Mouse (Mus musculus) kidney, embryonic 15.5 days (tissue): ENCODE results near the gene Ppm1l. TPM values are rescaled to one million over a fixed set of nuclear protein-coding genes. Genes with fewer than 3 reads are reported as not detected.

ENCODE experiments used
- ATAC-seq: fragments of 200-750 bp; cut with Nextera tagmentation; replicated peaks from 2 replicates; pipeline ENCODE4 v1.8.0; 2017; ENCODE audit warnings: moderate TSS enrichment; ENCODE audit not compliant: low FRiP score
- H3K27ac ChIP-seq: fragments of 300-500 bp; sonication (generic); 2 replicates; pipeline ENCODE4 v1.5.1; 2015; ENCODE audit warnings: mild to moderate bottlenecking, inconsistent platforms
- H3K27me3 ChIP-seq: fragments of 300-500 bp; sonication (generic); 2 replicates; pipeline ENCODE4 v1.6.1; 2015; ENCODE audit warnings: inconsistent platforms
- H3K36me3 ChIP-seq: fragments of 300-500 bp; sonication (generic); 2 replicates; pipeline ENCODE4 v1.6.1; 2015; ENCODE audit warnings: inconsistent platforms
- H3K4me1 ChIP-seq: fragments of 300-500 bp; sonication (generic); 2 replicates; pipeline ENCODE4 v1.6.1; 2015; ENCODE audit warnings: inconsistent platforms
- H3K4me2 ChIP-seq: fragments of 300-500 bp; sonication (generic); 2 replicates; pipeline ENCODE4 v1.6.1; 2015; ENCODE audit warnings: moderate library complexity, mild to moderate bottlenecking, inconsistent platforms
- H3K4me3 ChIP-seq: fragments of 300-500 bp; sonication (generic); replicated peaks from 2 replicates; pipeline ENCODE4 v1.5.1; 2015; ENCODE audit warnings: mild to moderate bottlenecking, inconsistent platforms
- H3K9ac ChIP-seq: fragments of 300-500 bp; sonication (generic); 2 replicates; pipeline ENCODE4 v1.6.1; 2015; ENCODE audit warnings: mild to moderate bottlenecking, inconsistent platforms
- H3K9me3 ChIP-seq: fragments of 300-500 bp; sonication (generic); replicated peaks from 2 replicates; pipeline ENCODE4 v1.6.1; 2016; ENCODE audit warnings: inconsistent platforms
- WGBS: fragments of 180-500 bp; shearing (Covaris S2); methylation state at CpG from one replicate; pipeline ENCODE4 v1.1.7; 2015; ENCODE audit warnings: mixed read lengths; 5-methylcytosine and 5-hydroxymethylcytosine counted together
- polyA plus RNA-seq: library from polyadenylated mRNA; unstranded; fragments of >200 nt; fragmentation: Nextera tagmentation; extraction: Ambion mirVana; gene quantifications from 2 replicates; pipeline ENCODE4 v1.2.1, GENCODE M21; 2015

Gene Ppm1l
- polyA plus RNA-seq, 1 experiment from 2014 or later = 6.2 TPM

DNA sequence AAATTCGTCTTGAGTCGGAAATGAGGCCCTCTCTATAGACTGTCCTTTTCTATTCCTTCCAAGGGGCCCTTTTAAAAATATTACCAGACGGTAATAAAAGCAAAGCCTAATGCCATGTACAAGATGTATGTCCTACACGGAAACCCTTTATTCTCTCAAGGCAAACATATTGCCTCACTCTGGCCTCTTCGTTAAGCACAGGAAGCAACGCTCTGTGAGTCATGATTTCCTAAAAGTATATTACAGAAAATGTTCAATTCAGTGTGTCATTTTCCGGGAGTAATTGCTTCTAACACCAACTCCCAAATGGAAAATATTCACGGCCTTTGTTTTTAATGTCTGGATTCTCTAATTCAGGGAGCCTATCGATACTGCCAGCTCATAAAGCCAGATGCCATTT lies 202.5 kb downstream of the Ppm1l start:
- Histone ChIP-seq H3K4me2 (no peak overlapping the region), H3K4me1 (peaks cover 23% of the 10 kb centered on the region), H3K9me3 (no peaks in the 10 kb centered on the region), H3K36me3 (no peaks in the 10 kb centered on the region), H3K27ac (no peak overlapping the region), H3K4me3 (no peak overlapping the region), H3K27me3 (no peaks in the 10 kb centered on the region), H3K9ac (no peak overlapping the region)
- ATAC-seq = no peak
- WGBS = 62% methylated on average over 9 of the region's 9 CpGs

DNA sequence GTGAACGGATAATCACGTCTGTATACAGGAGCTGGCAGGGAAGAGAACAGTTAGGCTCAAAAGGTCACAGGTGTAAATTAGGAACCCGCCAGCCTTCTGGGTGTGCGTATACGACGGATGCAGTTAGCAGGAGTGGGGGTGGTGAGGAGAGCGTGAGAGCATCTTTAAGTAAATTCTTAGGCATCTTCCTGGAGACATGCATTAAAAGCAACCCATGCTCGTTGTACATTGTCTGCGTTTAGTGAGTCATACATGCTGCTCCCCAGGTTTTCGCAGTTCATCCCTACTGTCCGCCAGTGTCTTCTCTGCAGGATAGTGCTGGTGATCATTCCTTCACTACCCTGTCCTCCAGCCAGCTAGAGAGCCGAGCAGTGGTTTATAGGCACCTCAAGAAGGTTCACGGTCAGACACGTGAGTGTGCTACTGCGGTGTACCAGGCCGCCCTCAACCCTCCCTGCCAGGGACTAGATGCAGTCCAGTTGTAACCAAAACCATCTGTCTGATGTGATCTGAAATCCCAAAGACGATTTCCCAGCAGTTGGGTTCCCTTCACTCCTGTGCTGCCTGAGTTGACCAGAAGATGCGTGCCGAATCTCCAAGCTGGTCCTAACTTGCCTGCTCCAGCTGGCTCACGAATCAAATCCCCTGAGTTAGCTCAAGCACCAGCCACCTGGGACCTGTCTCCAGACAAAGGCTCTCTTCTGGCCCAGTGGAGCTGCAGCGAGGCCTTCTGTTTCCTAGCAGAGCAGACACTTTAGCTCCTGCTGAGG lies 203.3 kb downstream of the Ppm1l start:
- ATAC-seq = no peak
- WGBS = 73% methylated on average over 21 of the region's 21 CpGs
- no peaks in the 10 kb centered on the region for H3K27me3 ChIP-seq
- no peak overlapping the region for H3K4me2 ChIP-seq
- peaks cover 23% of the 10 kb centered on the region for H3K4me1 ChIP-seq
- H3K27ac ChIP-seq = no peak overlapping the region
- no peaks in the 10 kb centered on the region for H3K9me3 ChIP-seq
- H3K9ac ChIP-seq = no peak overlapping the region
- H3K4me3 ChIP-seq = no peak overlapping the region
- no peaks in the 10 kb centered on the region for H3K36me3 ChIP-seq

DNA sequence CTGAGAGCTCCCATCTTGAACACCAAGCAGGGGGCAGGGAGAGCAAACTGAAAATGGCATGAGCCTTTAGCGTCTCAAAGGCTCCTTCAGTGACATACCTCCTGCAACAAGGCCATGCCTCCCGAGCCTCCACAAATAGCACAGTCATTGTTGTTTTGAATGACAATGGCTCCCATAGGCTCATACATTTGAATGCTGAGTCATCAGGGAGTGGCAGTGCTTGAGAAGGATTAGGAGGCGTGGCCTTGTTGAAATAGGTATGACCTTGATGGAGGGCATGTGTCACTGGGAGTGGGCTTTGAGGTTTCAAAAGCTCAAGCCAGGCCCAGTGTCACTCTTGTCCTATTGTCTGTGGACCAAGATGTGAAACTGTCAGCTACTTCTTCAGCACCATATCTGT lies 205.6 kb downstream of the Ppm1l start:
- ATAC-seq = no peak
- no peak overlapping the region for H3K9ac ChIP-seq
- H3K27ac ChIP-seq = no peak overlapping the region
- no peaks in the 10 kb centered on the region for H3K36me3 ChIP-seq
- WGBS = 91% methylated on average over 3 of the region's 3 CpGs
- no peaks in the 10 kb centered on the region for H3K9me3 ChIP-seq
- H3K4me2 ChIP-seq = no peak overlapping the region
- H3K27me3 ChIP-seq = no peaks in the 10 kb centered on the region
- H3K4me3 ChIP-seq = no peak overlapping the region
- H3K4me1 ChIP-seq = 0 out of 2 replicates have a peak, but pooled peaks cover 3% of the 10 kb centered on the region

DNA sequence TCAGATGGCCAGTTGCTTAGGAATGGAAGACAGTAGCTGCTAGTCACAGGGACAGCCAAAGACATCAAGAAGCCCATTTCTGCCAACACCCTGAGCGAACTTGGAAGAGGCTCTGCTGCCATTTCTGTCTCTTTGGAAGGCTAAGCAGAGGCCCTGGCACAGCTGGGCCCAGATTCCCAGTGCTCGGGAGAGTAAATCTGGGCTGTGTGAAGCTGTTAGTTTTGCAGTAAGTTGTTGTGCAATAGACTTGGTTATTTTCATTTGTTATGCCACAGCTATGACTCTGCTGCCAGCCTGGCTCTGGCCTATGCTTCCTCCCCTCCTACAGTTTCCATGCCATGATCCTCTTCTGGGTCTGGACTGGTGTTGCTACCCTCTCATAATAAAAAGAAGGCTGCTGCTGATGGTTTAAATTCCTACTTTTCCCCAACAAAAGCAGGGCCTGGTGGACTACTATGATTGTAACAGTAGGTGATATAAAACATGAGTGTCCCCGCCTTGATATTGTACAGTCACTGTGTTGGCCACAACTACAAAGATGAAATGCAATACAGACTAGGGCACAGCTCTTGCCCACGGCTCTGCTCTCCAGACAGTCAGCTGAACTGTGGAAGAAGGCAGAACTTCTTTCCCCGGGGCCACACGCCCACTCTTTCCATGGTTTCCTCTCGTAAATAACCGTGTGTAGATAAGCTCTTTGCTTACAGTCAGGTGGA lies 207.9 kb downstream of the Ppm1l start:
- no peak for ATAC-seq
- H3K27me3 ChIP-seq = no peaks in the 10 kb centered on the region
- H3K9ac ChIP-seq = no peak overlapping the region
- 68% methylated on average over 8 of the region's 8 CpGs for WGBS
- no peaks in the 10 kb centered on the region for H3K36me3 ChIP-seq
- H3K4me2 ChIP-seq = no peak overlapping the region
- no peak overlapping the region for H3K27ac ChIP-seq
- H3K4me3 ChIP-seq = no peak overlapping the region
- no peaks in the 10 kb centered on the region for H3K9me3 ChIP-seq
- 0 out of 2 replicates have a peak, but pooled peaks cover 3% of the 10 kb centered on the region for H3K4me1 ChIP-seq

DNA sequence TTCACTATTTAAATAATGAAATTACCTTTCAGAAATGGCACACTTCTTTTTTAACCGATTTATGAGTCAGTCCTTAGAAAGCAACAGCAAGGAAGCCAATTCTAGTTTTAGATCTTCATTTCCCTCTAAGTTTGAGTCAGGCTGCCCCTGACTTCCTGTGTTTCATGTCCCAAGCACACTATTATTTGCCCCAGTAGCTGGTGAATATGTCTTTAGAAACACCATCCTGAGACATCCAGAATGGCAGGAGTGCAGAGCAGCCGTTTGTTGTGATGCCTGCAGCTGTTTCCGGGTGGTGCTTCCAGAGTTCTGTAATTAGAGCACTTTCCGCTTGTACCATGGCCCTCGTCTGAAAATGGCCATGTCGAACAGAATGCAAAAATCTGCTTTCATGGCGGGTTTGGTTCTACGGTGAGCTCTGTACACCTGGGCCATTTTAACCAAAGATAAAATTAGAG lies 208.4 kb downstream of the Ppm1l start:
- no peak overlapping the region for H3K4me2 ChIP-seq
- H3K36me3 ChIP-seq = no peaks in the 10 kb centered on the region
- H3K4me3 ChIP-seq = no peak overlapping the region
- no peaks in the 10 kb centered on the region for H3K9me3 ChIP-seq
- no peak overlapping the region for H3K27ac ChIP-seq
- H3K4me1 ChIP-seq = 0 out of 2 replicates have a peak, but pooled peaks cover 3% of the 10 kb centered on the region
- no peaks in the 10 kb centered on the region for H3K27me3 ChIP-seq
- WGBS = 53% methylated on average over 8 of the region's 8 CpGs
- no peak overlapping the region for H3K9ac ChIP-seq
- ATAC-seq = no peak

DNA sequence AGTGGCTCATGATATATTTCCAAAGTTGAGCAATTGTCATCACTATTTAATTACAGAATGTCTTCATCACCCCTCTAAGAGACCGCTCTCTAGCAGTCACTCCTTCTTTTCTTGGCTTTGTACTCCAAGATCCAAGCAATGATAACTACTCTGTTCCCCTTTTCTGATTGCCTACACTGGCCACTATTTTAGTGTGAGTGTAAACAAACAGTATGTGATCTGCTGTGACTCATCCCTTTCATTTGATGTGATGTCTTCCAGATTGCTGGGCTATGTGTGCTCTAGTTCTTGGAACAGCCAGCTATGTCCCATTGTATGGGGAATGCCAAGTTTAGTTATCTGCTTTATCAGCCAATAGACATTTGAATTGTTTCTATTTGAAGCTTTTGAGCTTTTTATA lies 210.7 kb downstream of the Ppm1l start:
- WGBS = 93% methylated on average over 1 of the region's 1 CpGs
- Histone ChIP-seq H3K9ac (no peak overlapping the region), H3K4me1 (0 out of 2 replicates have a peak, but pooled peaks cover 3% of the 10 kb centered on the region), H3K4me3 (no peak overlapping the region), H3K27me3 (no peaks in the 10 kb centered on the region), H3K36me3 (no peaks in the 10 kb centered on the region), H3K27ac (no peak overlapping the region), H3K9me3 (no peaks in the 10 kb centered on the region), H3K4me2 (no peak overlapping the region)
- ATAC-seq = no peak

DNA sequence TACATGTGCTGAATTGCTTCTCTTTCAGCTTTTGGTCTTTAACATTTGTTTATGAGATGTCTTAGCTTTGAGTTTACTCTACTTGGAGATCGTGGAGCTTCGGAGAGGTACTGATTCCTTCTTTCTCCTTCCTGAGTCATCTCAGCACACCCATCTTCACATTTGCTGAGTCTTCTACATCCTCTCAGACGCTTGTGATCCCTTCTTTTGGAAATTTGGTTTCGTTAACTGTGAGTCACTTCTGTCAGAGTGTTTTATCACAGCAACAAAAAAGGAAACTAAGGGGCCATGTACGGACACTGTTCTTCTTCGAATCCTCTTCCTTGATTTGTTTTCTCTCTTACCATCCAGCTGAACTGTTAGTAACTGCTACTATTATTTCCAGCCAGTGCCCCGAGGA lies 212.9 kb downstream of the Ppm1l start:
- H3K27ac ChIP-seq = no peak overlapping the region
- H3K4me2 ChIP-seq = no peak overlapping the region
- no peaks in the 10 kb centered on the region for H3K27me3 ChIP-seq
- H3K4me3 ChIP-seq = no peak overlapping the region
- WGBS = 54% methylated on average over 7 of the region's 7 CpGs
- H3K9ac ChIP-seq = no peak overlapping the region
- no peak for ATAC-seq
- no peaks in the 10 kb centered on the region for H3K9me3 ChIP-seq
- no peaks in the 10 kb centered on the region for H3K36me3 ChIP-seq
- 0 out of 2 replicates have a peak, but pooled peaks cover 3% of the 10 kb centered on the region for H3K4me1 ChIP-seq

DNA sequence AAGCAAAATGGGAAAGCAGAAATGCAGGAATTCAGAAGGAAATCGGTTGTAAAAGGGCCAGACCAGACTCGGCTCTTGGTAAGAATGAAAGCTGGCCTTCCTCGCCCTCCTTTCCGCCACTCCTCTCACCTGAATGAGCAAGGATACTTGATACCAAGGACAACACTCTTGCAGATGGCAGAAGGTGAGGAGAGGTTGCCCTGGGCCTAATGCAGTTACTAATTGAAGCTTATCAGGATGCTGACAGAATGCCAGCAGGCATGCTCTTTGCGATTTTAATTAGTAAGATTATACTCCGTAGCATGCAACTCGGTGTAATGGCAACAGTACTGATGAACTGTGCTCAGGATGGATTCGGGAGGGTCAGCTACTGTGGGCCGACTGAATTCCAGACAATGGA lies 214.8 kb downstream of the Ppm1l start:
- Histone ChIP-seq H3K27ac (no peak overlapping the region), H3K4me2 (no peak overlapping the region)
- 61% methylated on average over 9 of the region's 9 CpGs for WGBS

DNA sequence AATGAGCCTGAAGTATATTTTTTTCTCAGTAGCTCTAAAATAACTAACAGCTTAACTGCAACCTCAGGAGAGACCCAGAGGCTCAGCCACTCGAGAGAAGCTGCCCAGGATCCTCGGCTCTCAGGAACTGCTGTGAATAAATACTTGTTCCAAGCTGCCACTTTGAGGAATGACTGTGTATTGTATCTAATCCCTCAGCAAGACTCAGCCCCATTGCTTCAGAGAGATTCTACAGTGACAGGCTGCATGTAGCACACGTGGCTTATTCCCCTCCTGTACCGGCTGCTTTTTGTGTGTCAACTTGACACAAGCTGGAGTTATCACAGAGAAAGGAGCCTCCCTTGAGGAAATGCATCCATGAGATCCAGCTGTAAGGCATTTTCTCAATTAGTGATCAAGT lies 216.0 kb downstream of the Ppm1l start:
- no peak for ATAC-seq
- 60% methylated on average over 4 of the region's 4 CpGs for WGBS

More for the DNA sequence above, 214.8 kb downstream of the Ppm1l start:
- ATAC-seq = no peak
- Histone ChIP-seq H3K27me3 (no peaks in the 10 kb centered on the region), H3K4me1 (peaks cover 11% of the 10 kb centered on the region), H3K9me3 (no peaks in the 10 kb centered on the region), H3K4me3 (no peak overlapping the region), H3K36me3 (no peaks in the 10 kb centered on the region), H3K9ac (no peak overlapping the region)

DNA sequence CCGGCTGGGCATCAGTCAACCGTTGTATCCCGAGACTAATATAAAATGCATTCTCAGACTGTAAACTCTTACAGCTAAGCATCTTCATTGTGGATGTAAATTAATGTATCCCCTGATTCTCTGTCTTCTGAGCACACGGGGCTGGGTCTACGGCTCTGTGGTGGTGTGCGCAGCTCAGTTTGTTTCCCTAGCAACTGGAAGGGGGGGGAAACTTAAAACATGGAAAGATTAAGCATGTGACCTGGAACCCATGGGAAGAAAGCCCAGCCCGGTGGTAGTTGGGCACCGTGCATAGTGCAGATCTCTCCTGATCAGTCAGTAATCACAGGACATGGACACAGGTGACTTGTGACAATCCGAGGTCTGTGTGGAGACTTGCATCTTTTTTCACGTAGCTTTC lies 218.8 kb downstream of the Ppm1l start:
- Histone ChIP-seq H3K9me3 (no peaks in the 10 kb centered on the region), H3K4me3 (no peak overlapping the region), H3K4me1 (peaks cover 19% of the 10 kb centered on the region), H3K36me3 (no peaks in the 10 kb centered on the region), H3K27me3 (no peaks in the 10 kb centered on the region), H3K27ac (no peak overlapping the region), H3K4me2 (no peak overlapping the region), H3K9ac (no peak overlapping the region)
- ATAC-seq = no peak
- 80% methylated on average over 10 of the region's 10 CpGs for whole genome bisulfite sequencing

More for the DNA sequence above, 216.0 kb downstream of the Ppm1l start:
- Histone ChIP-seq H3K27me3 (no peaks in the 10 kb centered on the region), H3K9ac (no peak overlapping the region), H3K4me2 (no peak overlapping the region), H3K9me3 (no peaks in the 10 kb centered on the region), H3K4me3 (no peak overlapping the region), H3K36me3 (no peaks in the 10 kb centered on the region), H3K27ac (no peak overlapping the region), H3K4me1 (peaks cover 15% of the 10 kb centered on the region)

DNA sequence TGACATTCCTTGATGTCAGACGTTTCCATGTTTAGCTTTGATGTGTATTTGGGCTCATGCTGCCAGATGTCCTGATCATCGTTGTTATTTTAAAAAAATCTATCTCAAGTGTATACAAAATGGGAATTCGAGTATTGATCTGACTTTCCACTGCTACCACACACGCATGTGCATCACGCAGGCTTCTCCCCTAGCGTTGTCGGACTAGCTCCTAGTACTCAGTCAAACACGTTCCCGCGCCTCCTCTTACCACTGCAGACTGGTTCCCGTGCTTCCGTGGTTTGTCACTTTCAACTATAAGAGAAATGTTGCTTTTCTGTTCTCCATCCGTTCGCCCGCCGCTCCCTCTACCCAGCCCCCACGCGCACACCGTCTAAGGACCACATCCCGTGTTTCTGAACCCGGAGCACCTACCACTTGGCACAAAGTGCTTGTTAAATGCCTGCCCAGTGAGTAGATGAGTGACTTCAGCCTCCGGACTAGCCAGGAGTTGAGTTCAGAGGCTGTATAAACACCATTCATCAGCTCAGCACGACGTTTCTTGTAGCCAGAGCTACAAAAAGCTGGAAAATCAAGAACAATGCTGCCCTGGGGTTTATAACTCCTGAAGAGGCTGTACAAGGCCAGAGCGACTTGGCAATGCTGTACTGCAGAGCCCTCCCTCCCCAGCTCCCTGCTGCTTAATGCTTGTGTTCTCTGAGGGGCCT lies 219.4 kb downstream of the Ppm1l start:
- ATAC-seq = peak; percentile 50; the same call in 1 of the 2 replicates
- Histone ChIP-seq H3K27ac (0 out of 2 replicates have a peak overlapping the region, but pooled peaks have one; percentile 27), H3K9me3 (no peaks in the 10 kb centered on the region), H3K27me3 (no peaks in the 10 kb centered on the region), H3K4me1 (peaks cover 19% of the 10 kb centered on the region), H3K4me2 (0 out of 2 replicates have a peak overlapping the region, but pooled peaks have one; percentile 10), H3K4me3 (no peak overlapping the region), H3K36me3 (no peaks in the 10 kb centered on the region), H3K9ac (no peak overlapping the region)
- 50% methylated on average over 25 of the region's 25 CpGs for WGBS

DNA sequence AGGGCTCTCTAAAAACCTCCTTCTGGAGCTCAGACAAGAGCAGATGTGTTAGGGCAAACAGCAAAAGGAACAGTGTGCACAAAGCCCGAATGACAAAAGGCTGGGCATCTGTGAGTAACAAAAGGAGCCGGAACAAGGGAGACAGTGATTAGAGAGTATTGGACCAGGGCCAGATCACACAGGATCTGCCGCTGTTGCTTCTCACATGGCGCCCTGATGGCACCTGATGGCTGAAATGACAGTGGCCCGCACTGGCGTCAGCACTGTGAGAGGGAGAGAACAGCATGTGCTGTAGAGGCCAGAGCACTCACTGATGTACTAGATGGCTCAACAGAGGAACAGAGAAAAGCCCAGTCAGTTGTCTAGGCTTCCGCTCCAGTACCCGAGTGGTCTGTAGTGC lies 226.3 kb downstream of the Ppm1l start:
- 80% methylated on average over 8 of the region's 8 CpGs for WGBS
- Histone ChIP-seq H3K27ac (no peak overlapping the region), H3K4me2 (no peak overlapping the region), H3K27me3 (no peaks in the 10 kb centered on the region), H3K36me3 (no peaks in the 10 kb centered on the region), H3K4me1 (0 out of 2 replicates have a peak, but pooled peaks cover 4% of the 10 kb centered on the region), H3K9me3 (no peaks in the 10 kb centered on the region), H3K9ac (no peak overlapping the region), H3K4me3 (no peak overlapping the region)
- ATAC-seq = no peak
